Mouse (Mus musculus) right cerebral cortex, postnatal 36 days (tissue): ENCODE measurements around the gene Nemp1.

ENCODE experiments used
- DNase-seq, 2 experiments: peaks; one replicate each; pipeline ENCODE4 v3.0.0; 2022; ENCODE audit warnings: low spot score in 2 of 2, mixed read lengths in 1 of 2

Gene Nemp1

DNA sequence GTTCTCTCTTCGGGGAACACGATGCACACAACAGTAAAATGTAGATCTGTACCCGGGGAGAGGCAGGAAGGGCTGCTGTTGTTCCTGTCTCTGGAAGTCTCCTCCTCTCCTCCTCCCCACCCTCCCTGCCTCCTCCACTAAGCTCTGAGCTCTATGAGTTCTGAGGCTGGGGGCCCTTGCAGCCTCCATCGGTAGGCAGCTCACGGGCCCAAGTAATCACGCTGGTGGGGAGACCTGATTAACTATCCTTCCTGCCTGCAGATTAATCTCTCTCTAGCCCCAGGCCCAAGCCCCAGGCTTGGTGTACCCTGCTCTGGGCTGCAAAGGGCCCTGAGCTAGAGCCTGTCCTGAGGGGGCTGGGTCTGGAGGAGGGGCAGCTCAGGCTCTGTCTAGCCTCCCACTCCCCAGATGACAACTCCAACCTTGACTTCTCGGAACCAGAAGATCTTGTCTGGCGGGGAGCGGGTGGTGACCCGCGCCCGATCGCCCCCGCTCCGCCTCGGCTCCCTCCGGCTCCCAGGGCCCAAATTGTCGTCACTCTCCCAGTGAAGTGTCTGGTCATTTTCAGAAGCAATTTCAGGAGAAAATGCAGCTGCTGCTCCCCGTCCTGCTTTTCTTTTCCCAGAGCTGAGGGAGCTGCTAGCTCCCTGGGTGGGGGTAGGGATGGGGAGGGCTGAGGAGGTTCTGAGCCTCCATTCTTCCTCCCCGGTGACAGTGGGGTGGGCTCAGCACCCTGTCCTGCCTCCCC lies 55.1 kb downstream of the Nemp1 start:
- peak in 1 of 2 experiments; percentile 28 for DNase-seq

DNA sequence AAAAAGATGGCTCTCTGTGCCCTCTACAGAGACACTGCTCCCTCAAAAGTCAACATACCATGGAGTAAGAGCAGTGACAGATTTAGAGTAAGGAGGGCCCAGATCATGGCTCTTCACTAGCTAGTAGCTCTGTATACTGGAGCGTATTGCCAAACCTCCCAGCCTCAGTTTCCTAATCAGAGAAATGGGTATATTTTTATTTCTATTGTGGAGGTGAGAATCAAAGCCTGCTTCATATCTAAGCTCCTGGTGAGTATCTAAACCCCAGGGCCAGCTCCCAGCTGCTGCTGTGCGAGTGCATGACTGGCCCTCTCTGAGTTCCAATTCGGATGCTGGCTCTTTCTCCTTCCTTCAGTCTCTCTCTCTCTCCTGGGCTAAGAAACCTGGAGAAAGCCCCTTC lies 57.5 kb downstream of the Nemp1 start, which contains the start of gene Tac2:
TSS of gene Tac2 (plus strand) at position 301 of the 400 bp plus-strand sequence.
- DNase-seq, result no peak

DNA sequence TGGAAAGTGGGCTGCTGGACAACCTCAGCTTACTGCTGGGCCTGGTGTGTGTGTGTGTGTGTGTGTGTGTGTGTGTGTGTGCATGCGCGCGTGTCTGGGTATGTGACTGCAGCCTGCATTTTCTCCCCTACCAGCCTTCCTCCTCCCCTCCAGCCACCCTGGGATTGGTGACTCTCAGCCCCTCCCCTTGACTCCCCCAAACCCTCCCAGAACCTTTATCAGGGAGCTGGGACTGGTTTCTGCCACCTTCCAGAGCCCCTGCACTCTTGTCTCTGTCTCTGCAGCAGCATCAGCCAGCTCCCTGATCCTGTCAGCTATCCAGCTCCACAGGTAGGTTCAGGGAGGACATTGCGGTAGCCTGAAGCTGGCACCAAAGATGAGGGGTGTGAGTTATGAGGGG lies 58.4 kb downstream of the Nemp1 start:
- DNase-seq, result no peak

DNA sequence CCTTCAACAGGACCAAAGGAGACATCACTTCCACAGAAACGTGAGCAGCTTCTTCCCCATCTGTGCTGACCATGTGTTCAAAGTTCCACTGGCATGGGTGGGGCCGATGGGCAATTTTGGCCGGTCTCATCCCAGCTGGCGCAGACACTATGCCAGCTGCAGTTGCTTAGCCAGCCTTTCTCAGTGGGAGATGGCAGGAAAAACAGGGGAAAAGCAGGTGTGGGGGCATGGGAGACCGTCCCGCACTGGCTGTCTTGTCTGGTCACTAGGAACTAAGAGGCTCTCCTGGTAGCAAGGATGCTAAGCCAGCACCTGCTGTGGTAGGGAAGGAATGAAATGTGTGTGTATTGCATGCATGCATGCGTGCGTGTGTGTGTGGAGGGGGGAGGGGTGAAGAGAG lies 61.7 kb downstream of the Nemp1 start:
- peak in 1 of 2 experiments; percentile 12 for DNase-seq

DNA sequence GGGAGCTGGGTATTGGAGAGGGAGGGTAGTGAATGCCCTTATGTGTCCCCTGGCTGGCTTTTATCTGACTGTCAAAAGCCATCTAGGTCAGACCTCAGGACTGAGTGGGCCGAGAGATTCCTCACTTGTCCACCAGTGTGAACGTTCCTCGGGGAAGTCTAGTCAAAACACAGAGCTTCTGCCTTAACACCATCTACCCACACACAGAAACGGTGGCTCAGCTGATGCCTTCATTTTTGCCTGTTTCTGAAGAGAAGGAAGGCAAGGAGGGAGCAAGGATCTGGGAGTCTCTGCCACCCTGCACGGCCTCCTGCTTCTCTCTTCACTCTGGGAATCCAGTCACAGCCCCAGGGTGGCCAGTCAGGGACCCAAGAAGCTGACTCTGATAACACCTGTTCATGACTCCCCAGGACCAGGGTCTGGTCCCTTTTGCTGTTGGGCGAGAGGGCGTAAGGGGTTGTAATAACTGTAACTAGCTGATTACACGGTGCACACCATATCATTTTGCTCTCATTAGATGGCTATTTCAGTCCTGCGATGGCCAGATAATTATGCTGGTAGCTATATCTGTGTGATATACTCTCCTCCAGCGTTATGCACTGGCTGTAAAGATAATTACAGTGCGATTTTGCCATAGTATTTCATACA lies 63.7 kb downstream of the Nemp1 start:
- DNase-seq, result peak in 1 of 2 experiments; percentile 21

DNA sequence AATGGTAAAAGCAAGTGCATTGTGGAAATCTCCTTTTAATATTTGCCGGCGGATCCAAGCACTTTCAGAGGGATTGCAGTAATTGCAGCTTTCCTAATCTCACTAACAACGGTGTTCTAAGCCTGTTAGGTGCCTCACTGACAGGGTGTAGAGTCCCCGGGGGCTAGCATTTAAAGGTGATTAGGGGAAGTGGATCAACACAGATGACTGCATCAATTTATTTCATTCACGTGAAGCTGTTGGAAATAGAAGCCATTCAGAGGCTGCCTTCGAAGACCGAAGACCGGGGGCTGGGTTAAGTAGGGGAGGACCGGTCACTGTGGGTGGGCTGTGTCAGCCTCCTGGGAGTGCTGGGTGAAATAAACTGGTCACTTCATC lies 64.2 kb downstream of the Nemp1 start:
- no peak for DNase-seq

DNA sequence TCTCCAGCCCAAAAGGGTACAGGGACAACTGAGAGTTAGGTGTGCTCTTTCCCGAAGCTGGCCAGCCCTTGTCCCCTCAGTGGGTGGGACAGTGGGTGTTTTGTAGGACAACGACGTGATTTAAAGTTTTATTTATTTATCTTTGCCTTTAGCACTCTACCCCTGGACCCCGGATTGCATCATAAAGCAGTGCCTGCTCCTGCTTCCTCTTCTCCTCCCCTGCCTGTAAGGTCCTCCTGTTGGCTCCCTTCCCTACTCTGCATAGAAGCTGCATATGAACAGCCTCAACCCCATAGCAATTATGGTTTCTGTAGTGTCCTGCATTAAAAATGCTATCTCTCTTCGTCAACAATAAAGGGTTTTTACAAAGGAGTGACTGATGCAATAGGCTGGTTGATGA lies 64.7 kb downstream of the Nemp1 start:
- DNase-seq, result no peak

DNA sequence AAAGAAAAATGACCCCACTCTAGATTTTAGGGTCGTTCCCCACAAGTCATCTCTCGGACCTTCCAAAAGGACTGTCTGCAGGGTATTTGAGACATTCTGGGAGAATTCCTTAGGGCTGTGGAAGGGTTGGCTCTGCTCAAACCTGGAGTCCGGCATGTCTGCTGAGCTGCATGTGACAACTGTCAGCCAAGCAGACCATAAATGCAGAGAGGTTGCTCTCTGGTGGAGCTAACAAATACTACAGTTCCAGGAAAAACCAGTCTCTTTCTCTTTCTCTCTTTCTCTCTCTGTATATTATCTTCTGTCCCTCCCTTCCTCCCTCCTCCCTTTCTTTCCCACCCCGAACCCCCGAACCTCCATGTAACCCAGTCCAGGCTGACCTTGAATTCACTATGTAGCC lies 67.7 kb downstream of the Nemp1 start:
- DNase-seq, result no peak

DNA sequence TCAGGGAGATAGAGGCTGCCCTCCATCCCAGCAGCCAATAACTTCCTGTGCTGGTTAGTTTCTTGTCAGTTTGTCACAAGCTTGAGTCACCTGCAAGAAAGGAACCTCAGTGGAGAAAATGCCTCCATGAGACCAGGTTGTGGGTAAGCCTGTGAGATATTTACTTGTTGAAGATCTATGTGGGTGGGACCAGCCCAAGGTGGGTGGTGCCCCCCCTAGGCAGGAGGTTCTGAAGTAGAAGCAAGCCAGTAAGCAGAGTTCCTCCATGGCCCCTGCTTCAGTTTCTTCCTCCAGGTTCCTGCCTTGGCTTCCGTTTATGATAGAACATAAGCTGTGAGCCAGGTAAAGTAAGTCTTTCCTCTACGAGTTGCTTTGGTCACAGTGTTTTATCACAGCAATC lies 69.6 kb downstream of the Nemp1 start:
- no peak for DNase-seq

DNA sequence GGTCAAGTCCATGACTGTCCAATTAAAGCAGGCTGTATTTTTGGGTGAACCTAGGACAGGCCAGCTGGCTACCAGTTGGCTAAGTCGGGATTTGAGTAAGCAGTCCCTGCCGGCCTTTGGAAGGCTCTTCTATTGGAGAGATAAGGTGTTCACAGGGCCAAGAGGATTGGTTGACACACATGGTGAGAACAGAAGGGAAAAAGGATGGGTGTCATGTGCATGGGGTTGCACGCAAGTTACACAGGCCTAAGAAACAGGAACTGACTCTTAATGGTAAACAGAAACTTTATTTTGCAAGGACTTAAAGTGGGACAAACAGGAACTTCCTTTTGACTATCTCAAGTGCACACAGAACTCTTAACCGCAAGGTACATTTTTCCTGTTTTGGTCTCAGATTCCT lies 70.2 kb downstream of the Nemp1 start:
- DNase-seq, result no peak

DNA sequence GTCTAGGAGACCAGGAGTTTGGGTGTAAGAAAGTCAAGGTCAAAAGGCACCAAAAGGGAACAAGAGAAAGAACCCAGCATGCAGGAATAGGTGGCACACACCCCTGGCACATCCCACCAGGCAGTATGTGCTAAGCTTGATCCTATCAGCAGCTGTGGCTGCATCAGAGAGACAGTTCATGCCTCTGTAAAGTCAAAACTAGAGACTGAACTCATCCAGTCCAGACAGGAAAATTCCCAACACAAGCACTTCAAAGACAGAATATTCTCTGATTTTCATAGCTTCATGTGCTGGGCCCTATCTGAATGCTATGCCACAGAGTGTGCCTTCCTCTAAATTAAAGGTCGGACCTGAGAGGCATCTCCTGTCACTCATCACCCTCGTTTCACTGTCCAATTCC lies 70.9 kb downstream of the Nemp1 start:
- no peak for DNase-seq

DNA sequence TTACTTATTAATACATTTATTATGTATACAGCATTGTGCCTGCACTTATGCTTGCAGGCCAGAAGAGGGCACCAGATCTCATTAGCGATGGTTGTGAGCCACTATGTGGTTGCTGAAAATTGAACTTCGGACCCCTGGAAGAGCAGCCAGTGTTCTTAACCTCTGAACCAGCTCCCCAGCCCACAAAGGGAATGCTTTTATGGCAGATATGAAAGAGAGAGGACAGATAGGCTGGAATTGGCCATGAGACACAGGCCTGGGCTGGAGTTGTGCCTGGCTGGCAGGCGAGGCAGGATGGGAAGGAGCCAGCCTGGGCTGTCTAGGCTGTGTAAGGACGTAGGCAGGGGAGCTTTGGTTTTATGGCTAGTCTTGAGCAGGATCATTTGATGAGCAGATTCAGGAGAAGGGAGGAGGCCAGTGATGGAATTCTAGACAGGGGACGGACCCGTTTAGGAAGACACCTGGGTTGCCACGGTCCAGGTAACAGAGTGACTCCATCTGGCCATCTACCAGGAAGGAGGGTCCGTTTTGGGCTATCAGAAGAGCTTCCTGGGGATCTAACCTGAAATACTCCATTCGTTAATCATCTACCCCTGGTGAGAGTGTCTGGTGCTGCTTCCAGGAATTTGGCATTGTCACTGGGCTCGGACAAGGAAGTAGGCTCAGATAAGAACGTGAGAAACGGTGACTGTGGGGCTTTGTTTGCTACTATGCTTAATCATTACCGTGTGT lies 71.6 kb downstream of the Nemp1 start:
- no peak for DNase-seq

DNA sequence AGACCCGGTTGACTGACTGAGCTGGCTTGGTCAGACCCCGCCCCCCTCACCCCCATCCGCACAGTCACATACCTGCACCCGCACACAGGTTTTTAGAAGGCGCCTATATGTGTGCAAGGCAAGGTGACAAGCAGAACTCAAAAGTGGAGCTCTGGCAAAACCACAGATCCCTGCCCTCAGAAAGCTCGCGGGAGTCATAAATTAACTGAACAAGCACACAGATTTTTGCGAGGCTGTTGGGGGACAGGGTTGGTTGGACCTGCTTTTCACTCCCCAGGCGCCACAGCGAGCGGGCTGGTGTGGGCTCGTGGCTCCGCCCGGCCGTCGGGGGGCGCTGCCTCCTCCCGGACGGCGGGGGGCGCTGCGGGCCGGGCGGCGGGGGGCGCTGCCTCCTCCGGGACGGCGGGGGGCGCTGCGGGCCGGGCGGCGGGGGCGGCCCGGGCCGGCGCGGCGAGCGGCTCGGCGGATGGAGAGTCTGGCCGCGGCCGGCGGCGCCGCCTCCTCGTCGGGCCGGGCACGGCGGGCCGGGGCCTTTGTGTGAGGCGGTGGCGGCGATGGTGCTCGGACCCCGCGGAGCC lies 72.5 kb downstream of the Nemp1 start, which contains the start of gene Zbtb39:
TSS of gene Zbtb39 (plus strand) at position 456 of the 578 bp plus-strand sequence.
- peak in 1 of 2 experiments; percentile 56 for DNase-seq

DNA sequence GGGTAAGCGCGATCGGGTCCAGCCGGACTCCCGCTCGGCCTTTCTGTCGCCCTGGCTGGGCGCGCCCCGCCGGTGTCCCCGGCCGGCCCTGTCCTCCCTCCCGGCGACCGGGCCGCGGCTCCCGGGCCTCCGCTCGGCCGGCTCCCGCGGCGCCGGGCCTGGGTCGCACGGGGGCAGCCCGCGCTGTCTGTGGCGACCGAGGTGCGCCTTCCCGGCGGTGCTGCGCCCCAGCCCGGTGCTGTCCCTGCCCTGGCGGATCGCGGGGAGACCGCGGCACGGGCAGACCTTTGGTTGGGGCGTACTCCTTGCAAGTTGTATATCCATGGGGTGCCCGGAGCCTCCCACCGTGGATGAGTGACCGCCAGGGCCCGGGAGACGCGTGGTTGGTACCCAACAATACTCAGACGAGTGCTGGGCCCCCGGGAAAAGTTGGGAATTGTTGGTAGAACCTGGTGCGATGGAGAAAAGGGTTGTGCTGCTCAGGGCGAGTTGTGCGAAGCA lies 73.0 kb downstream of the Nemp1 start:
- DNase-seq, result no peak

DNA sequence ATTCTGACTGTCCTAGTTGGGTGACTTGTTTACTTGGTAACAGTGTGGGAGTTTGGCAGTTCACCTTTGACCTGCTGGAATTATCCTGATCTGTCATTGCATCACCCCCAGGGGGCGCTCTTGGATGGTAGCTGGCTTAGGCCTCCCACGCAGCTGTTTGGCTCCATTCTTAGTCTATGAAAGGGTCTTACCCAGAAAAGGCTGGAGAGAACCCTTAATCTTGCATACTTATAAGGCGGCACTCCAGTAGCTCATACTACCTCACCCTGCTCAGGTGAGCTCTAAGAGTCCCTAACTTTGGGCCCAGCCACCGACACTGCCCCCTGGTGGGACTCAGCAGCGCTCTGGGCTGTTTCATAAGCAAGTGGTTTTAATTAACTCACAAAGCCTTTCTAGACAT lies 78.0 kb downstream of the Nemp1 start:
- no peak for DNase-seq

DNA sequence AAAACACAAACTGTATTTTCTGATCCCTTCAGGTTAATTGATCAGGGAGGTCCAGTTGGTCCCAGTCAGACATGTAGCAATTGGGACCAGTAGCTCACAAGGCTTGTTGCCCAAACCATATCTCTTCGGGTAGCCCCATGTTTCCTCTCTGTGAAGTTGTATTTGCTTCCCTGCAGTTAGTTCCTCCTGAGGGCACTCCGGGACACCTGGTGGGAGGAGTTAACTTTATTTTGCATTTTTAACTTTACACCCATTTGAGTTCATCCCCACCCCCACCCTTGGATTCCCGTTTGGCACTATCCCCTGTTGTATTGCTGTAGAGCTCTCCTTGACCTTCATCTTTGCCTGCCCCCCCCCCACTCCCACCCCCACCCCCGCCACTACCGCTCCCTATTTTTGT lies 79.2 kb downstream of the Nemp1 start:
- no peak for DNase-seq

DNA sequence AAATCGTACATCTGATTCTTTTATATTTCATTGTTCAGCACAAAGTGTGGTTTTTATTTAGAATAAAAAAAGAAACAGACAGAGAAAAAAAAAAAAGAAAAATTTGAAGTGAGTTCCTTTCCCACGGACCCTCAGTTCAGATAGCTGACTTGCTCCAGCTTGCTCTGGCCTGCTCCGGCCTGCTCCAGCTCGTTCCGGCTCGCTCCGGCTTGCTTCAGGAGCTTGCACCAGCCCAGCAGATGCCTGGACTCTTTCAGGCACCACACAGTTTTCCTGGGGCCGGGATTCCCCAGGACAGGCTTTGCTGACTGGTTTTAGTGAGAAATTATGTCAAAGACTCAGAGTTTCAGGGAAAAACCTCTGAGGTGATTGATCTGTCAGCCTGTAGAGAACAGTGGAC lies 80.6 kb downstream of the Nemp1 start:
- no peak for DNase-seq

DNA sequence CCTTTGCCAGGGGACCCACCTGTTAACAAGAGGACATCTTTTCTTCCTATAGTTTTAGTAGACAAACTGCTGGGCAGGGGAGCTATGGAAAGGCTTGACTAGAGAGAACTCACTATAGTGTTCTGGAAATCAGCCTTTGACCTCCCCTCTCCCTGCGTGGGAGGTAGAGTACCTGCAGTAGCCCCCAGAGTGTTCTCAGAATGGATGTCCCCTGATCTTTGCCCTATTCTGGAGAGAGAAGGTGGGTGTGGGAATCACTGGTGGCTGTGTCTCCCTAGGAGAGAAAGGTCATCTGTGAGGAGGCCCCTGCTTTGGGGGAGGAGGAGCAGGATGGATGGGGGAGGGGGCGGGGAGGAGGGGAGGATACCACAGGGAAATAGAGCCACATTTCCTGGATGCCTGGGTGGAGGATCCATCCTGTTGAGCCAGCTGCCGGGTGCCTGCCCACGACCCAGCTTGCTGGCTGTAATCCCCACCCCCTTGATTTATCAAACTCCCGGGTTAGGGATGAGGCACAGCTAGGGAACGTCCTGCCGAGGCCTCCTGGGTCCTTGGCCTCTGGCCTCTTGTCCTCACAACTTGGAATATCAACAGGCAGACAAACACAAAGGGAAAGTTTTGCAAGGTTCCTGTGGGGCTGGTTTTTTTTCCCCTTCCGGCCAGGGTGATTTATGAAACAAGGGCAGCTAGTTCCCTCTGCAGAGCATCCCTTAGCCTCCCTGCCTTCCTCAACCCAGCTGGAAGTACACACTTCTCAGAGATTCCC lies 82.3 kb downstream of the Nemp1 start:
- no peak for DNase-seq

DNA sequence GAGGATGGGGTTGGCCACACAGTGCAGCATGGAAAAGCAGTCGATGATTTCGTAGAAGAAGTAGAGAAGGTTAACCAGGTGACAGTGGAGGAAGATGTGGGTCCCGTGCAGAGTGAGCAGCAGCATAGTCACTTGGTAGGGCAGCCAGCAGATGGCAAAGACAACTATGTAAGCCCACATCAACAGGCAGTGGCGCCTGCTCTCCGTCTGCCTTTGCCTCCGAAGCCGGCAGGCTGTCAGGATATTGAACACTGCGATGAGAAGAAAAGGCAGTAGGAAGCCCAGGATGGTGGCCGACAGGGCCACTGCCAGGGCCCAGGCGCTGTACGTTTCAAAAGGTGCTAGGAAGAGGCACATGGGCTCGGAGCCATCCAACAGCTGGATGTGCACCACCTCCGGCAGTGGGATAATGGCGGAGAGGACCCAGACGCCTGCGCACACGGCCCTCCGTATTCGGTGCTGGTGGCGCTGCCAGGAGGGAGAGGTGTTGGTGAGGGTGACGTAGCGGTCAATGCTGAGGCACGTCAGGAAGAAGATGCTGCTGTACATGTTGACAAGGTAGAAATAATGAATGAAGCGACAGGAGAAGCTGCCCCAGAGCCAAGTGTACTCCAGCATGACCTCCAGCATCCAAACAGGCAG lies 83.6 kb downstream of the Nemp1 start:
- DNase-seq, result no peak
